Mouse (Mus musculus) forebrain, embryonic 13.5 days (tissue): ENCODE results near the gene Gclm. TPM values are rescaled to one million over a fixed set of nuclear protein-coding genes. Genes with fewer than 3 reads are reported as not detected.
"Not testable (repeated sequence)": the region's sequence is repeated elsewhere in the genome, so short reads cannot be mapped to it uniquely, and the experiment has no call there.

Experiments used
- ATAC-seq: fragments of 200-750 bp; cut with Nextera tagmentation; 2 replicates; pipeline ENCODE4 v1.8.0; 2017
- H3K27ac ChIP-seq: fragments of 300-500 bp; sonication (generic); 2 replicates; pipeline ENCODE4 v1.5.1; 2015; ENCODE audit warnings: inconsistent platforms, mild to moderate bottlenecking, moderate library complexity
- H3K27me3 ChIP-seq: fragments of 300-500 bp; sonication (generic); 2 replicates; pipeline ENCODE4 v1.6.1; 2015; ENCODE audit warnings: mild to moderate bottlenecking, inconsistent platforms
- H3K36me3 ChIP-seq: fragments of 300-500 bp; sonication (generic); 2 replicates; pipeline ENCODE4 v1.6.1; 2015; ENCODE audit warnings: mild to moderate bottlenecking, inconsistent platforms; ENCODE audit not compliant: poor library complexity, severe bottlenecking
- H3K4me1 ChIP-seq: fragments of 300-500 bp; sonication (generic); 2 replicates; pipeline ENCODE4 v1.6.1; 2015; ENCODE audit warnings: inconsistent platforms
- H3K4me2 ChIP-seq: fragments of 300-500 bp; sonication (generic); 2 replicates; pipeline ENCODE4 v1.6.1; 2015; ENCODE audit warnings: inconsistent platforms, mild to moderate bottlenecking, moderate library complexity
- H3K4me3 ChIP-seq: fragments of 300-500 bp; sonication (generic); 2 replicates; pipeline ENCODE4 v1.5.1; 2015; ENCODE audit warnings: mild to moderate bottlenecking, inconsistent platforms
- H3K9ac ChIP-seq: fragments of 300-500 bp; sonication (generic); 2 replicates; pipeline ENCODE4 v1.6.1; 2015; ENCODE audit warnings: mild to moderate bottlenecking, inconsistent platforms
- H3K9me3 ChIP-seq: fragments of 300-500 bp; sonication (generic); replicated peaks from 2 replicates; pipeline ENCODE4 v1.6.1; 2016; ENCODE audit warnings: inconsistent platforms
- WGBS: fragments of 180-500 bp; shearing (Covaris S2); methylation state at CpG from one replicate; pipeline ENCODE4 v1.1.7; 2015; 5-methylcytosine and 5-hydroxymethylcytosine counted together
- polyA plus RNA-seq: library from polyadenylated mRNA; unstranded; fragments of >200 nt; fragmentation: Nextera tagmentation; extraction: Ambion mirVana; gene quantifications from 2 replicates; pipeline ENCODE4 v1.2.1, GENCODE M21; 2015

Gene Gclm
- polyA plus RNA-seq, 1 experiment from 2014 or later: 51.2 TPM

DNA sequence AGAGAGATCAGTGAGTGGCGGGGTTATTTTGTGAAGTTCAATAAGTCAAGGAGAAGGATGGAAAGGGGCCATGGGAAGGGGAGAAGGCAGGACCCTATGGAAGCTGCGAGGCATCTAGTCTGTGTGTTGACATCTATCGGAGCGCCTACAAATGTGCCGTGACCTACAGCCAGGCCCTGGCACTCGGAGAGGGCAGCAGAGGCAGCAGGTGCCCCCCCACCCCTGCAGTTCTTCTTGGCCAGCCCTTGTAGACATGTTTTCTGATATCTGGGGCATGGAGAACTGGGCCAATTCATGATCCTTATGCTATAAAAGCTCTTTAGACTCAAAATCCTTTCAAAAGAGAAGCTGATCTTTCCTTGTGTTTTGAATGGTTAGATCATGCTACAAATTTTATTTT lies 37.6 kb upstream of the Gclm start:
- H3K4me1 ChIP-seq: peaks cover 4% of the 10 kb centered on the region; the same call in 1 of the 2 replicates
- H3K9ac ChIP-seq: no peak overlapping the region
- no peak overlapping the region for H3K4me2 ChIP-seq
- H3K27ac ChIP-seq: no peak overlapping the region
- H3K9me3 ChIP-seq: no peaks in the 10 kb centered on the region
- H3K27me3 ChIP-seq: no peaks in the 10 kb centered on the region
- ATAC-seq: no peak
- 86% methylated on average over 6 of the region's 6 CpGs for WGBS
- H3K4me3 ChIP-seq: no peak overlapping the region
- no peaks in the 10 kb centered on the region for H3K36me3 ChIP-seq

DNA sequence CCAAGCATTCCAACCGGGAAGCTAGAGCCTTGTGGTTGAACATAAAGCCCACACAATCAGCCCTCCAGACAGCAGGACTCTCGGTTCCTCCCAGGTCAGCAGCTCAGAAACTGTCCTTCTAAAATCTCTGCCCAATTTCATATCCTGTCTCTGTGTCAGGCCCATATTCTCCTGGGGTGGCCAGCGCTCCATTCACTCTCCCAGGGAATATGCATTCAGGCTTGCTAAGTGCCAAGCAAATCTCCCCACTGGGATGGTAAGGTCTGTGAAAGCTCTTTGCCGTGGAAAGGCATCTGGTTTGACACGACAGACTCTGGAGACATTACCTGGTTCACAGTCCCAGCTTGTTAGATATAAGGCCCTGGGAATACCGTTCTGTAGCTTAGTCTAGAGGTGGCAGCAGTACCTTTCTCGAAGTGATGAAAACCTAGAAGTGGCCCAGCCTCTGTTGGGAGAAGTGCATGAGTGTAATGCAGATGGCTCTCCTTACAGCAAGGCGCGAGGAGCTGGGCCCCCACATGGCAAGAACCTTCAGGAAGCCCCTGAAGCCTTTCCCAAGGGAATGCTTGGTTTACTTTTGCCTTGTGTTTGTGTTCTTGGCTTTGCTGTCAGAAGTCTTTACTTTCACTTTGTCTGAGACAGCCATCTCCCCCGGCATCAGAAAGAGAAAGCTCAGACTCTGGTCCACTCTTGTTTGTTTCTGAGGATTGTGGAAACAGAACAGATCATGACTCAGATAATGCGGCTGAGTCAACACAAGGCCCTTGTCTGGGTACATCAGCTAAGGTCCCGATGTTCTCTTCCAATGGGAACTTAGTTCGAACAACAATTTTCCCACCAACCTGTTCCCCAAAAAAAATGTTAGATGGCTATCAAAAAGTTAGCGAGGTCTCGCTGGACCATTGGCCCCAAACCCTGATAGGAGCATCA lies 36.8 kb upstream of the Gclm start:
- WGBS: 88% methylated on average over 15 of the region's 15 CpGs
- no peak for ATAC-seq
- Histone ChIP-seq H3K4me2 (no peak overlapping the region), H3K27me3 (no peaks in the 10 kb centered on the region), H3K4me3 (no peak overlapping the region), H3K36me3 (no peaks in the 10 kb centered on the region), H3K9ac (no peak overlapping the region), H3K27ac (no peak overlapping the region), H3K9me3 (no peaks in the 10 kb centered on the region), H3K4me1 (peaks cover 4% of the 10 kb centered on the region; the same call in 1 of the 2 replicates)

DNA sequence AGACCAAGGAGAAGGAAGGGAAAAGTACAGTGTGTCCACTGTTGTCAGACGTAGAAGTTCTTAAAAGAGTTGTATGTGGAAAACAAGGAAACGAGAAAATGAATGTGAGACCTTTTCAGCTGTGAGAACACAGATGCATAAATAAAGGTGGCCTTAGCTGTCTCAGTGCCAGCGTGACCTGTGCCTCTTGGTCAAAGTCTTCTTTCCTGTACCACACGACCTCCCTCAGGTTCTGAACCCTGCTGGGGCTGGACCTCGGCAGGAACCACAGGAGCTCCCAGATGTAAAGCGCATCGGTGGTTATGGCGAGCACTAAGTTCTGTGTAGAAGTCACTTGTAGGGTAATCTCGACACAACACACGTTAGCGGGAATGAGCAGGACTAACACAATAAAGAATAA lies 35.8 kb upstream of the Gclm start:
- H3K27ac ChIP-seq: no peak overlapping the region
- H3K4me3 ChIP-seq: no peak overlapping the region
- WGBS: 93% methylated on average over 11 of the region's 11 CpGs

DNA sequence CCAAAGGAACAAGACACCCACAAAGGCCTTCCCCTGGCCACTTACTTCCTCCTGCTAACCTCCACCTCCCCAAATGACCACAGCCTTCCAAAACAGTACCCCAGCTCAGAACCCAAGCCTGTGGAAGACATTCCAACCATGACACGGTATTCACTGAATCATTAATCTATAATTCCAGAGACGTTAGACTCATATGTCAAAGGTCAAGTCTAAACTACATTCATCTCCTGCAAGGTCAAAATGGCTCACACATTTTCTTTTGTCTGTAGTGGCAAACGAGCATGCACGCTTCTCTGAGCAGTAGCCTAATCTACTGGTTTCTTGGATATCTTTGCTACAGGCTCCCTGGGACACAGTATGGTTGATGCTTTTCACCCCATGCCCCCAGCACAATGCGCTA lies 34.9 kb upstream of the Gclm start:
- no peak for ATAC-seq
- H3K27ac ChIP-seq: no peak overlapping the region
- H3K9me3 ChIP-seq: no peaks in the 10 kb centered on the region
- H3K9ac ChIP-seq: no peak overlapping the region
- no peaks in the 10 kb centered on the region for H3K27me3 ChIP-seq
- no peak overlapping the region for H3K4me2 ChIP-seq
- peaks cover 4% of the 10 kb centered on the region; the same call in 1 of the 2 replicates for H3K4me1 ChIP-seq
- no peaks in the 10 kb centered on the region for H3K36me3 ChIP-seq
- 54% methylated on average over 5 of the region's 5 CpGs for WGBS
- H3K4me3 ChIP-seq: no peak overlapping the region

More for the DNA sequence above, 35.8 kb upstream of the Gclm start:
- peaks cover 4% of the 10 kb centered on the region; the same call in 1 of the 2 replicates for H3K4me1 ChIP-seq
- H3K9ac ChIP-seq: no peak overlapping the region
- H3K27me3 ChIP-seq: no peaks in the 10 kb centered on the region
- no peaks in the 10 kb centered on the region for H3K36me3 ChIP-seq
- H3K4me2 ChIP-seq: no peak overlapping the region
- H3K9me3 ChIP-seq: no peaks in the 10 kb centered on the region
- ATAC-seq: no peak

DNA sequence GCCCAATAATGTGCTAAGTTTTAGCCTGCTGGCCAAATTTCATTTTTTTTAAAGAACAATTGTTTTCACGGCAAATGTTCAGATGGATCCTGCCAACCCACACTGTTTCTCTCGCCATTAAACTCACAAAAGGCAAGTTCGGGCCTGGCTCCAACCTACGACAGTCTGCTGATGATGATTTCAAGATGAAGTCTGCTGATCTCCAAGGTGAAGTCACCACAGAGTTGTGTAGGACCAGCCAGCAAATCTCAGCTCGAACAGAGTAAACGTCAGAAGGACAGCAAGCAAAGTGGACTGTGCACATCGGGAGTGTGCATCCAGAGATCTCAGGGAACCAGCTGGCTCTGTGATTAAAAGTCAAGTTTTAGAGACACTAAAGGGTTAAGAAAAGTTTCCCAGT lies 34.5 kb upstream of the Gclm start:
- Histone ChIP-seq H3K27ac (no peak overlapping the region), H3K4me3 (no peak overlapping the region), H3K4me1 (peaks cover 4% of the 10 kb centered on the region; the same call in 1 of the 2 replicates), H3K9me3 (no peaks in the 10 kb centered on the region), H3K9ac (no peak overlapping the region), H3K36me3 (no peaks in the 10 kb centered on the region), H3K27me3 (no peaks in the 10 kb centered on the region), H3K4me2 (no peak overlapping the region)
- 87% methylated on average over 7 of the region's 7 CpGs for WGBS
- no peak for ATAC-seq

DNA sequence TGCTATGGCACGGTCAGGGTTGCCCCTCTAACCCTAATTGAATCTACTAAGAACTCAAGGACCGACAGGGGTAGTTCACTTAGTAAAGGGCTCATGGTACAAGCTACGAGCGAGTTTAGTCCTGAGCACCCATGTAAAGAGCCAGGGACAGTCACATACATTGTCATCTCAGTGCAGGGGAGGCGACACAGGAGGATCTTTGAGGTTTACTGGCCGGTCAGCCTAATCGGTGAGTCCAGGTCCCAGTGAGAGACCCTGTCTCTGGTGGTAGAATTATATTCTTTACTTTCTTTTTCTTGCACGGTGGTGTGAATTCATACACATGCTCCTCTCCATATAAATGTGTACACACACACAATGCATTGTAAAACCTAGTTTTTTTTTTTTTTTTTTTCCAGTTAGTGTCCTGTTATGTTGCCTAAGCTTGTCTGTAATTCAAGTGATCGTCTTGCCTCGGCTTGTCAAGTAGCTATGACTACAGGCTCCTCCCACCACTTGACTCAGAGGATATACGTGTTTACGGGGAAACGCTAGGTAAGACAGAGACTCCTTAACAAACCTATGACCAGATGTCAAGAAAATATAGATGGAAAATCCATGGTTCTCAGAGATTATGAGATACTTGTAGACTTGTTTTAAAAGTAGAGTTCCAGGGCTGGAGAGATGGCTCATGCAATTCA lies 33.8 kb upstream of the Gclm start:
- no peak for ATAC-seq
- WGBS: 81% methylated on average over 13 of the region's 13 CpGs
- no peak overlapping the region for H3K27ac ChIP-seq
- H3K9me3 ChIP-seq: no peaks in the 10 kb centered on the region
- H3K4me2 ChIP-seq: no peak overlapping the region
- no peaks in the 10 kb centered on the region for H3K27me3 ChIP-seq
- H3K36me3 ChIP-seq: no peaks in the 10 kb centered on the region
- H3K4me1 ChIP-seq: no peaks in the 10 kb centered on the region
- no peak overlapping the region for H3K4me3 ChIP-seq
- no peak overlapping the region for H3K9ac ChIP-seq

DNA sequence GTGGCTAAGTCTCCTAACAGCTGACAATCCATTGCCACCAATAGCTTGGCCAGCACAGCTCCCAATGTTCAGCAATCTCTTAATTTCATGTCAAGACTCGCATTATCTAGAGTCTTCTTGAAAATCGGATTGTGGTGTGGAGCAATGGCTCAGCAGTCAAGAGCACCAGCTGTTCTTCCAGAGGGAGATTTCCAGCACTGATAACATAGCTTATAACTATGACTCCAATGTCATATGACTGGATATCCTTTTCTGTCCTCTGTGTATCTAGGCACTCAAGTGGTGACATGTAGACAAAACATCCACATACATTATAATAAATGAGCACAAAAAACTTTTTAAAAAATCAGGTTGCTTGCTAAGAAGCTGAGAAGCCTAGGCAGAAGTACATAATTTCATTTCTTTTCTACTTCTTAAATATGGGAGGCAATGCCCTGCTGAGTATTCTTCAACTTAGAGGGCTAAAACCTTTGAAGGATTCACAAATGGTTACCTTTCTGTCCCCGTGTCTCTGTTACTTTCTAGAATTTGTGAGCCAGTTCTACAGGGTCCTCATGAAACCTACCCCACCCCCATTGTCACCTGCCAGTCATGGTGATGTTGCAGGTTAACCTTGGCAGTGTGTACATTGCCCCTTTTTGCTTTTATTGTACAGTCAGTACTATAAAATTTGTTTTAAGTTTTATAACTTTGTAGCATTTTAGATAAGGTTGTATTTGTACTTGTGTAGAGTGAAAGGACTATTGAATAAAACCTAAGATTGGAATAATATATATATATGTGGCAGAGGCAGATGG lies 23.9 kb upstream of the Gclm start:
- Histone ChIP-seq H3K27ac (no peak overlapping the region), H3K9ac (no peak overlapping the region), H3K27me3 (no peaks in the 10 kb centered on the region), H3K36me3 (no peaks in the 10 kb centered on the region), H3K4me2 (no peak overlapping the region), H3K9me3 (no peaks in the 10 kb centered on the region), H3K4me1 (no peaks in the 10 kb centered on the region), H3K4me3 (no peak overlapping the region)
- no peak for ATAC-seq
- 91% methylated on average over 3 of the region's 3 CpGs for WGBS

DNA sequence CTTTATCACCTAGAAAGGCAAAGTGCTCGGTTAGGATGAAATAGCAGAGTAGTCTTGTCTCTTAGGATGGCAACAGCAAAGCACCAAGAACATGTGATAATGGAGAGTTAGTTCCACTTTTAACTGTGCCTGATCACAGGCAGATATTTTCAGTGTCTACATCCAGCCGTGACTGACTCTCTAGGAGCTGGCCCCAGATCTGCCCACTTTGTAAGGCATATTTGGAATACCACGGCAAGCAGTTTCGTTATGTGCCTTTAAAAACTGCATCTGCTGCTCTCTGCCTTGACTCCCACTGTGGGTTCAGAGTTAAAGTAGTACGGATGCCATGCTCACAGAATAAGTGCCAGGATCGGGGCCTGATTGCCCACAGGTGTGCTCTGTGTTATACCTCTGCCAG lies 18.4 kb upstream of the Gclm start:
- H3K4me1 ChIP-seq, H3K27ac ChIP-seq, H3K36me3 ChIP-seq, H3K27me3 ChIP-seq, H3K4me3 ChIP-seq, H3K9me3 ChIP-seq, ATAC-seq, H3K4me2 ChIP-seq, H3K9ac ChIP-seq: not testable (repeated sequence)
- WGBS: 80% methylated on average over 6 of the region's 6 CpGs

DNA sequence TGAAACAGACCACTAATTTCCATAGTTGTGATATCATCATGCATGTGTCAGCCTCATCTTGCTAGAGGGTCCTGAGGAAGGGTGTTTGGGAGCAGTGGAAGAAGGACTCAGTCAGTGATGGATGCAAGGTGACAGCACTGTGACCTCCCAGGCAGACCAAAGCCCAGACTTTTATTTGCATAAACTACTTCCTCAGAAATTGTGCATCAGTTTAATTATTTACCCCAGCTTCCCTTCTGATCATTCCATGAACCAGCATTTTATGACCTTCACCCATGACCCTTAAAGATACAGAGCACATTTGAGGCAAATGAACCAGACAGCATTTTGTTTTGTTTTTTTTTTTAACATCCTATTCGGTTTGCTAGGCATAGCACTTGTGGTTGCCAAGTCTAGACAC lies 9.6 kb upstream of the Gclm start:
- Histone ChIP-seq H3K4me1 (no peaks in the 10 kb centered on the region), H3K27ac (no peak overlapping the region), H3K27me3 (no peaks in the 10 kb centered on the region), H3K4me2 (no peak overlapping the region), H3K36me3 (no peaks in the 10 kb centered on the region), H3K9ac (no peak overlapping the region), H3K9me3 (no peaks in the 10 kb centered on the region), H3K4me3 (no peak overlapping the region)
- WGBS: 73% methylated on average over 1 of the region's 1 CpGs
- ATAC-seq: no peak

DNA sequence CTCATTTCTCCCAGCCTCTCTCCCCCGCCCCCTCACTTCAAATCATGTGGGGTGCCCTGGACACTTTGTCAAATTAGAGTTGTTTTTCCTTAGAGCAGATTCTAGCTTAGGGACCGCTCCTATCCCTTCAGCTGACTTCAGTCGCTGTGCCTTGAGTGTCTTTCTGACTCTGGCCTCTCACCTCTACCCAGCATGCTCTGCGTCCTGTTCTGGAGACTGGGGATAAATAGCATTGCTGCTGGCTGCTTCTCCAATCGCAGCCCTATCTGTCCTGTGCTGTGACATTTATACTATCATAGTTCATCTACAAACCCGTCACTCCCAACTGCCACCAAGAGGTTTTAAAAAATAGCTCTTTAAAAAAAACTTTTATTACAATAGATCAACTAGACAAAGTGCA lies 2.5 kb upstream of the Gclm start:
- no peak overlapping the region for H3K4me3 ChIP-seq
- no peaks in the 10 kb centered on the region for H3K36me3 ChIP-seq
- H3K4me2 ChIP-seq: no peak overlapping the region
- no peak overlapping the region for H3K9ac ChIP-seq
- no peaks in the 10 kb centered on the region for H3K27me3 ChIP-seq
- no peaks in the 10 kb centered on the region for H3K9me3 ChIP-seq
- no peak overlapping the region for H3K27ac ChIP-seq
- 52% methylated on average over 6 of the region's 6 CpGs for WGBS
- peaks cover 21% of the 10 kb centered on the region for H3K4me1 ChIP-seq
- no peak for ATAC-seq

DNA sequence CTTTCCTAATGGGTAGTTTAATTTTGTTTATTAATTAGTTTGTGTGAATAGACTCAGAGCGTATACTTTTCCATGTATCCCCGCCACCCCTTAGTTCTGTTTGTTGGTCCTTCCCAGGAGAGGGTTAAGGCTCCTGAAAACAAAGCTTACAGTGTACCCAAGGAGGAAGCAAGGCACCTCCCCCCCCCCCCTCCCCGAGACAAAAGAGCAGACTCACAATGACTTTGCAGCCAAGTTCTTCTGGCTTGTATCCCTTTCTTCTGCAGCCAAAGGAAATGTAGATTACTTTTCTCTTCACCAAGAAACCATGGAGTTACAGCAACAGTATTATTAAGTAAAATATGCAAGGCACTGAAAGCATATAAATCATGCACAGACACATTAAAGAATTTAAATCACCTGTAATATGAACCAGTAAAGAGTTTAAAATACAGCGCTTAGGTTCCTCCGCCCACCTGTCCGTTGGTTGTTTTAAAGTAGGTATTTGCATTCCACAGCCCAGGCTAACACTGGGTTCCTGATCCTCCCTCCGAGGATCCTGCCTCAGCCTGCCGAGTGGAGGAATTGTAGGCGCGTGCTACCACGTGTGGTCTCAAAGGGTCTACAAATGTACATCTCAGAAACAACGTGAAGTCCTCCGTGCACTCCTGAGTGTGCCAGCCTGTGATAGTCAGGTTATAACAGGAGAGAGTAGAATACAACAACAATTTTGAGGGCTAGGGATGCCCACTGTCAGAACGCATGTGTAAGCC lies 1.8 kb upstream of the Gclm start:
- Histone ChIP-seq H3K27me3 (no peaks in the 10 kb centered on the region), H3K36me3 (no peaks in the 10 kb centered on the region), H3K4me2 (no peak overlapping the region), H3K4me1 (peaks cover 21% of the 10 kb centered on the region), H3K4me3 (no peak overlapping the region), H3K27ac (no peak overlapping the region), H3K9ac (no peak overlapping the region), H3K9me3 (no peaks in the 10 kb centered on the region)
- 49% methylated on average over 14 of the region's 14 CpGs for WGBS
- ATAC-seq: no peak
